Mouse (Mus musculus) stomach, embryonic 14.5 days (tissue): ENCODE measurements around the gene Abca4. TPM values are rescaled to one million over a fixed set of nuclear protein-coding genes. Genes with fewer than 3 reads are reported as not detected.

ENCODE experiments used
- ATAC-seq: fragments of 200-750 bp; cut with Nextera tagmentation; 2 replicates; pipeline ENCODE4 v1.8.0; 2017; ENCODE audit warnings: low read depth, moderate TSS enrichment; ENCODE audit not compliant: insufficient number of reproducible peaks, insufficient read depth, low FRiP score
- H3K27ac ChIP-seq: fragments of 300-500 bp; sonication (generic); 2 replicates; pipeline ENCODE4 v1.5.1; 2014; ENCODE audit warnings: mild to moderate bottlenecking, low read length, moderate library complexity, mixed read lengths
- H3K27me3 ChIP-seq: fragments of 300-500 bp; sonication (generic); 2 replicates; pipeline ENCODE4 v1.6.1; 2014; ENCODE audit warnings: low read length, control low read depth, mixed read lengths; ENCODE audit not compliant: control insufficient read depth, insufficient read depth
- H3K36me3 ChIP-seq: fragments of 300-500 bp; sonication (generic); 2 replicates; pipeline ENCODE4 v1.6.1; 2014; ENCODE audit warnings: mild to moderate bottlenecking, control low read depth, low read length, moderate library complexity, mixed read lengths; ENCODE audit not compliant: control insufficient read depth, insufficient read depth
- H3K4me1 ChIP-seq: fragments of 300-500 bp; sonication (generic); 2 replicates; pipeline ENCODE4 v1.6.1; 2014; ENCODE audit warnings: low read length, control low read depth, mixed read lengths; ENCODE audit not compliant: control insufficient read depth, insufficient read depth
- H3K4me2 ChIP-seq: fragments of 300-500 bp; sonication (generic); replicated peaks from 2 replicates; pipeline ENCODE4 v1.6.1; 2014; ENCODE audit warnings: low read depth, low read length, control low read depth
- H3K4me3 ChIP-seq: fragments of 300-500 bp; sonication (generic); 2 replicates; pipeline ENCODE4 v1.5.1; 2014; ENCODE audit warnings: low read depth, low read length, control low read depth
- H3K9ac ChIP-seq: fragments of 300-500 bp; sonication (generic); replicated peaks from 2 replicates; pipeline ENCODE4 v1.6.1; 2014; ENCODE audit warnings: low read depth, mild to moderate bottlenecking, control low read depth, low read length, moderate library complexity, mixed read lengths
- H3K9me3 ChIP-seq: fragments of 300-500 bp; sonication (generic); 2 replicates; pipeline ENCODE4 v1.6.1; 2016; ENCODE audit warnings: low read depth, low read length, control low read depth; ENCODE audit not compliant: control insufficient read depth
- WGBS: fragments of 180-500 bp; shearing (Covaris S2); extraction: QIAGEN DNeasy Blood & Tissue Kit; methylation state at CpG from one replicate; pipeline ENCODE4 v1.1.7; 2014; 5-methylcytosine and 5-hydroxymethylcytosine counted together
- polyA plus RNA-seq: library from polyadenylated mRNA; unstranded; fragments of >200 nt; fragmentation: Nextera tagmentation; extraction: Ambion mirVana; gene quantifications from 2 replicates; pipeline ENCODE4 v1.2.1, GENCODE M21; 2014

Gene Abca4
- polyA plus RNA-seq, 1 experiment from 2014 or later = 0.67 TPM

DNA sequence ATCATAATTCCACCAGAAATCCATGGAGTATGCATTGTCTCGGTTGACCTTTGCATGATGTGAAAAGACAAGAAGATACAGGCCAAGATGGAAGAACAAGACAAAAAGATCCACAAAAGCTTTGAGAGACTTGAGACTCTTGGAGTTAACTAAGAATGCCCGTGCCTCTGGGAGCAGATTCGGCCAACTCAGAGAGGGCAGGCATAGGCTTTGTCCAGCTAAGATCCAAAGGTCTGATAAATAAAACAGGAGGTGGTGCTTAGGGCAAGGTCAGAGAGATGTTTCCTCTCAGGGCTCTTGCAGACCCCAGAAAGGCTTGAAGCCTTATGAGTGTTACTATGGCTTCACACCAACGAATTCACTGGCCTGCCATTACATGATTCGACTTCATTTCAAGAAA is 155.8 kb downstream of the Abca4 start:
- Histone ChIP-seq H3K9me3 (no peaks in the 10 kb centered on the region), H3K4me3 (no peak overlapping the region), H3K36me3 (no peaks in the 10 kb centered on the region), H3K27me3 (no peaks in the 10 kb centered on the region), H3K27ac (peak overlapping the region; percentile 52; the same call in 1 of the 2 replicates), H3K4me1 (peaks cover 10% of the 10 kb centered on the region; the same call in 1 of the 2 replicates), H3K9ac (no peak overlapping the region), H3K4me2 (no peak overlapping the region)
- 86% methylated on average over 5 of the region's 5 CpGs for whole genome bisulfite sequencing
- no peak for ATAC-seq

DNA sequence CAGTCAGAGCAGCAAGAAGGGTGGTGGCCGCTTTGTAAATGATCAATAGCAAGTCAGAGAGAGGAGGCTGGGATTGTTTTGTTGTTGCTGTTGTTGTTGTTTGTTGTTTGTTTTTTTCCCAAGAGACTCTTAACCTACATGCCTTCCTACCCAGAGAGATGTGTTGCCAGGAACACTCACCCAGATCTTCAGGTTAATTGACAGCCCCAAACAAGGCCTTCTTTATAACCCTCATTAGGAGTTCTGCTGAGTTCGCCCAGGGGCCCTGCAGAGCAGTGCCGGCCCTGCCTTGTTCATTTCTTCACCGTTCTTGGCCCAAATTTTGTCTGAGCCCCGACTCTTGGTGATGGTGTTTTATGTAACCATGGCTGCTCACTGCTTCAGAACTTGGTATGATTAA is 156.2 kb downstream of the Abca4 start:
- Histone ChIP-seq H3K9ac (no peak overlapping the region), H3K27me3 (no peaks in the 10 kb centered on the region), H3K4me2 (no peak overlapping the region), H3K4me1 (peaks cover 10% of the 10 kb centered on the region; the same call in 1 of the 2 replicates), H3K36me3 (no peaks in the 10 kb centered on the region), H3K27ac (no peak overlapping the region), H3K9me3 (no peaks in the 10 kb centered on the region), H3K4me3 (no peak overlapping the region)
- no peak for ATAC-seq
- 80% methylated on average over 5 of the region's 5 CpGs for WGBS

GRCm38 (mm10) chr3:122202307-122202732 is 158.1 kb downstream of the Abca4 start:
- 0 out of 2 replicates have a peak, but pooled peaks have one; percentile 59 for ATAC-seq
- Histone ChIP-seq H3K4me1 (peaks cover 10% of the 10 kb centered on the region; the same call in 1 of the 2 replicates), H3K4me3 (no peak overlapping the region), H3K4me2 (no peak overlapping the region), H3K9me3 (no peaks in the 10 kb centered on the region), H3K9ac (no peak overlapping the region), H3K36me3 (no peaks in the 10 kb centered on the region), H3K27me3 (no peaks in the 10 kb centered on the region), H3K27ac (peak overlapping the region; percentile 35; the same call in 1 of the 2 replicates)
- WGBS = 31% methylated on average over 5 of the region's 5 CpGs

DNA sequence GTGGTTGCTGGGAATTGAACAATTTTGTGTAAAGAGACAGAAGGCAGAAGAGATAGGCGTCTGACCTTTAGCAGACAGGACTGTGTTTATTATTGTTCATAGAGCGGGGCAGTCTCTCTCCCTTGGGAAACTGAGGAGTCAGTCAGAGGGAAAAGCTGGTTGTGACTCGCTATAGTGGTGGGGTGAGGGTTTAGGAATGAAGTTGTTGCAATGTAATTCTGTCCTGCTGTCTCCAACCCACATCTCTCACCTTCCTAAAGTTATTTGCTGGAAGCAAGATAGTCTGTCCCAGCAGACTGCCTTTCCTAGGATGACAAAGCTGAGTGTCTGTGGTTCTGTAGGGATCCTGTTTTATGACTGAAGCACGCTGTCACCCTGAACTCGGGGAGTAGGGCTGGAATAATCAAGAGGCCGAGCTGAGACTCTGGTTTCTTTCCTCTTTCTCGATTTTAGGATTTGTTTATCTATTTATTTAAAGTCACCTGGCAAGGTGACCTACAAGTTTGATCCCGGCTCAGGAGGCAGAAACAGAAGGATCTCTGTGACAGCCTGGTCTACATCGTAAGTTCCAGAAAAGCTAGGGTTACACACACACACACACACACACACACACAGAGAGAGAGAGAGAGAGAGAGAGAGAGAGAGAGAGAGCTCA is 159.6 kb downstream of the Abca4 start:
- ATAC-seq = no peak
- H3K9me3 ChIP-seq = no peaks in the 10 kb centered on the region
- 75% methylated on average over 9 of the region's 9 CpGs for whole genome bisulfite sequencing

DNA sequence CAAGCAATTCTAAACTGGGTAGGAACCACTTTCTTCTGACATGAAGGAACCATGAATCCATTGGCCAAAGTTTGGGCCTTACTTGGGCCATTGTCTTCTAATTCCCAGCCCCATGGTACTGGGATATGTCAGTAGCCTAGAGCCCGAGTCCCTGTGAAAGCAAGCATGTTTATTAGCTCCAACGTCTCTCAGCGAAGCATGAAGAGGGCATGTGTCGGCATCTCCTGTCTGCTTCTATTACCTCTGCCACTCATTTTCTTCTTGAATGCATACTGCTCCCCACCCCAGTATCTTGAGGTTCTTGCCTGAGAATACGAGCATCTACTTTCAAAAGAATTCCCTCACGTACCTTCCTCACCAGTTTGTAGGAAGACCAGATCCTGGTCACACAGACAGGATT is 161.5 kb downstream of the Abca4 start:
- Histone ChIP-seq H3K4me2 (no peak overlapping the region), H3K27me3 (no peaks in the 10 kb centered on the region), H3K4me1 (0 out of 2 replicates have a peak, but pooled peaks cover 9% of the 10 kb centered on the region), H3K4me3 (no peak overlapping the region), H3K9me3 (no peaks in the 10 kb centered on the region), H3K36me3 (no peaks in the 10 kb centered on the region), H3K27ac (no peak overlapping the region), H3K9ac (no peak overlapping the region)
- no peak for ATAC-seq
- 88% methylated on average over 6 of the region's 6 CpGs for WGBS

More for the DNA sequence above, 159.6 kb downstream of the Abca4 start:
- Histone ChIP-seq H3K4me1 (peaks cover 10% of the 10 kb centered on the region; the same call in 1 of the 2 replicates), H3K36me3 (no peaks in the 10 kb centered on the region), H3K4me3 (no peak overlapping the region), H3K4me2 (no peak overlapping the region), H3K9ac (no peak overlapping the region), H3K27ac (no peak overlapping the region), H3K27me3 (no peaks in the 10 kb centered on the region)

DNA sequence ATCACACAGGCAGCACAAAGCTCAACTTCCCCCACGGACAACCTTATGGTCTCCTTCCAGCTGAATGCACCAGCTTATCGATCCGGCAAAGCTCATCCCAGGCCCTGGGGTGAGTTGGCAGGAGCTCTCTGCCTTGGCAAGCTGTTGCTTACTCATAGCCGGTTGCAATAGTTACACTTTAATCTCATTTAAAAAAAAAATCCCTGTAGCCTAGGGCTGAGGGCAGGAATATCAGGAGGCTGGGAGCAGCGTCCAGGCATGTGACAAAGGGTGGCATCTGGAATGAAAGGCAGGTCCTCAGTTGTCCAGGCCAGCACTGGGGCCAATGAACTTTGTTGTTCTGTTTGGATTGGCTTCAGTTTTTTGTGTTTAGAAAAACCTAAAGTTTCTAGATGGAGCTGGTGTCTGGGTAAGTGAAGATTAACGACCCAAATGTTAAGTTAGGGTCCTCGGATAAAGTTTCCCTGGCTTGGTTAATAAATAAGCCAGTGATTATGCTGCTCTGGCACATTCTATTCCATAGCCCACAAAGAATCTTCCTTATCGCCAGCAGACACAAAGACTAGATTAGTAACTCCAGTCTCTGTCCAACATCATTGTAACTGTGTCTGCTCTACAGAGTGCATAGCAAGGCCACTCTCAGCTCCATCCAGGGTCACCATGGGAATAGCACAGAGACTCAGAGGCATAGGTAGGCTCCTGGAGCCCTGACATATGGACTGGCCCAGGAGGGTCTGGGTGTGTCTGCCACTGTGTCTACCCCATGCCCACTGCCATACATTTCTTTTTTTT is 162.2 kb downstream of the Abca4 start:
- H3K9ac ChIP-seq = no peak overlapping the region
- no peak overlapping the region for H3K4me3 ChIP-seq
- no peaks in the 10 kb centered on the region for H3K27me3 ChIP-seq
- H3K27ac ChIP-seq = no peak overlapping the region
- 55% methylated on average over 8 of the region's 8 CpGs for whole genome bisulfite sequencing
- 0 out of 2 replicates have a peak, but pooled peaks cover 10% of the 10 kb centered on the region for H3K4me1 ChIP-seq
- H3K36me3 ChIP-seq = no peaks in the 10 kb centered on the region
- no peaks in the 10 kb centered on the region for H3K9me3 ChIP-seq
- ATAC-seq = no peak
- H3K4me2 ChIP-seq = no peak overlapping the region

DNA sequence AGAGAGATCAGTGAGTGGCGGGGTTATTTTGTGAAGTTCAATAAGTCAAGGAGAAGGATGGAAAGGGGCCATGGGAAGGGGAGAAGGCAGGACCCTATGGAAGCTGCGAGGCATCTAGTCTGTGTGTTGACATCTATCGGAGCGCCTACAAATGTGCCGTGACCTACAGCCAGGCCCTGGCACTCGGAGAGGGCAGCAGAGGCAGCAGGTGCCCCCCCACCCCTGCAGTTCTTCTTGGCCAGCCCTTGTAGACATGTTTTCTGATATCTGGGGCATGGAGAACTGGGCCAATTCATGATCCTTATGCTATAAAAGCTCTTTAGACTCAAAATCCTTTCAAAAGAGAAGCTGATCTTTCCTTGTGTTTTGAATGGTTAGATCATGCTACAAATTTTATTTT is 163.5 kb downstream of the Abca4 start:
- Histone ChIP-seq H3K4me3 (no peak overlapping the region), H3K4me1 (0 out of 2 replicates have a peak, but pooled peaks cover 3% of the 10 kb centered on the region), H3K9me3 (no peaks in the 10 kb centered on the region), H3K4me2 (no peak overlapping the region), H3K9ac (no peak overlapping the region), H3K27ac (no peak overlapping the region), H3K27me3 (no peaks in the 10 kb centered on the region), H3K36me3 (no peaks in the 10 kb centered on the region)
- WGBS = 79% methylated on average over 6 of the region's 6 CpGs
- no peak for ATAC-seq

DNA sequence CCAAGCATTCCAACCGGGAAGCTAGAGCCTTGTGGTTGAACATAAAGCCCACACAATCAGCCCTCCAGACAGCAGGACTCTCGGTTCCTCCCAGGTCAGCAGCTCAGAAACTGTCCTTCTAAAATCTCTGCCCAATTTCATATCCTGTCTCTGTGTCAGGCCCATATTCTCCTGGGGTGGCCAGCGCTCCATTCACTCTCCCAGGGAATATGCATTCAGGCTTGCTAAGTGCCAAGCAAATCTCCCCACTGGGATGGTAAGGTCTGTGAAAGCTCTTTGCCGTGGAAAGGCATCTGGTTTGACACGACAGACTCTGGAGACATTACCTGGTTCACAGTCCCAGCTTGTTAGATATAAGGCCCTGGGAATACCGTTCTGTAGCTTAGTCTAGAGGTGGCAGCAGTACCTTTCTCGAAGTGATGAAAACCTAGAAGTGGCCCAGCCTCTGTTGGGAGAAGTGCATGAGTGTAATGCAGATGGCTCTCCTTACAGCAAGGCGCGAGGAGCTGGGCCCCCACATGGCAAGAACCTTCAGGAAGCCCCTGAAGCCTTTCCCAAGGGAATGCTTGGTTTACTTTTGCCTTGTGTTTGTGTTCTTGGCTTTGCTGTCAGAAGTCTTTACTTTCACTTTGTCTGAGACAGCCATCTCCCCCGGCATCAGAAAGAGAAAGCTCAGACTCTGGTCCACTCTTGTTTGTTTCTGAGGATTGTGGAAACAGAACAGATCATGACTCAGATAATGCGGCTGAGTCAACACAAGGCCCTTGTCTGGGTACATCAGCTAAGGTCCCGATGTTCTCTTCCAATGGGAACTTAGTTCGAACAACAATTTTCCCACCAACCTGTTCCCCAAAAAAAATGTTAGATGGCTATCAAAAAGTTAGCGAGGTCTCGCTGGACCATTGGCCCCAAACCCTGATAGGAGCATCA is 164.3 kb downstream of the Abca4 start:
- Histone ChIP-seq H3K4me1 (0 out of 2 replicates have a peak, but pooled peaks cover 3% of the 10 kb centered on the region), H3K4me3 (no peak overlapping the region), H3K9ac (no peak overlapping the region), H3K27ac (no peak overlapping the region), H3K27me3 (no peaks in the 10 kb centered on the region), H3K36me3 (no peaks in the 10 kb centered on the region), H3K4me2 (no peak overlapping the region), H3K9me3 (no peaks in the 10 kb centered on the region)
- ATAC-seq = no peak
- WGBS = 80% methylated on average over 15 of the region's 15 CpGs
